22 mouse cellular contexts compared by ENCODE assay signal in the genomic region with DNA sequence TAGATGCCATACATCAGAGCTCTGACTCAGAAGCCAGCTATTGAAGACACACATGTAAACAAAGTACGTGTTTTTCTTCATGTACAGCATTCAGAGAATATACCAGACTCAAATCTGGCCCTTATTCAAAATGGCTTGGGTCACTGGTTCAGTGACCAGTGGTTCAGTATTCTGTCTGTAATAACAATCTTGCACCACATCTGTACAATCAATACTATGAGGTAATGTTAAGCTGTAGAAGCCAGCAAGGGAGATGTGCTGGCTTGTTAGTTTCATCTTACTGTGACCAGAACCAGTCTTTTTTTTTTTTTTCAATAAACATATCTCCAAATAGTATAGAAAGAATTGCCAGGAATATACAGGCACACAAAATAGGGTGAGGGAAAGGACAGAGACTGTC.
"Had no signal": no experiment of that assay in that cellular context is flagged by ENCODE, and none has a peak within 500 bp of the region (broad histone marks: within the 10 kb centered on the region; RNA-seq: fewer than 3 reads in every experiment).

No protein-coding gene starts in this region.

- H3K9ac ChIP-seq: limb, embryonic 13.5 days; liver, embryonic 15.5 days; lung, embryonic 15.5 days; neural tube, embryonic 12.5 days; neural tube, embryonic 15.5 days had no signal

- DNase-seq: kidney, adult 2 months; kidney, postnatal 25 days; layer of hippocampus, adult 9-11 months; lung, postnatal 14 days; right cerebral cortex, adult 18-20 months; right cerebral cortex, postnatal 14 days; right cerebral cortex, postnatal 4 days; thymus, adult 2 months; thymus, postnatal 14 days; thymus, postnatal 4 days had no signal

- H3K4me2 ChIP-seq: limb, embryonic 13.5 days; liver, embryonic 11.5 days; liver, embryonic 15.5 days; lung, embryonic 15.5 days; neural tube, embryonic 12.5 days; neural tube, embryonic 15.5 days had no signal

- H3K4me3 ChIP-seq: layer of hippocampus, adult 2 months; limb, embryonic 10.5 days; limb, embryonic 13.5 days; liver, embryonic 15.5 days; lung, embryonic 15.5 days; neural tube, embryonic 12.5 days; neural tube, embryonic 15.5 days had no signal

- H3K36me3 ChIP-seq: limb, embryonic 10.5 days; limb, embryonic 13.5 days; liver, embryonic 15.5 days; lung, embryonic 15.5 days; neural tube, embryonic 12.5 days; neural tube, embryonic 15.5 days had no signal

- H3K9me3 ChIP-seq: limb, embryonic 10.5 days; limb, embryonic 13.5 days; liver, embryonic 15.5 days; lung, embryonic 15.5 days; neural tube, embryonic 12.5 days; neural tube, embryonic 15.5 days had no signal

- H3K4me1 ChIP-seq: limb, embryonic 10.5 days; limb, embryonic 13.5 days; liver, embryonic 15.5 days; lung, embryonic 15.5 days; neural tube, embryonic 12.5 days; neural tube, embryonic 15.5 days had no signal

- H3K27me3 ChIP-seq: limb, embryonic 13.5 days; liver, embryonic 15.5 days; lung, embryonic 15.5 days; neural tube, embryonic 12.5 days; neural tube, embryonic 15.5 days had no signal

- ATAC-seq: intestine, postnatal 0 days had no signal

- H3K27ac ChIP-seq: kidney, postnatal 0 days; layer of hippocampus, adult 2 months; limb, embryonic 10.5 days; limb, embryonic 13.5 days; liver, embryonic 15.5 days; lung, embryonic 15.5 days; macrophage; neural tube, embryonic 12.5 days; neural tube, embryonic 15.5 days; stomach, postnatal 0 days had no signal
